Mouse (Mus musculus): ENCODE measurements around the gene I0C0044D17Rik.
"Not testable (repeated sequence)": the region's sequence is repeated elsewhere in the genome, so short reads cannot be mapped to it uniquely, and the experiment has no call there.

I0C0044D17Rik gene

DNA sequence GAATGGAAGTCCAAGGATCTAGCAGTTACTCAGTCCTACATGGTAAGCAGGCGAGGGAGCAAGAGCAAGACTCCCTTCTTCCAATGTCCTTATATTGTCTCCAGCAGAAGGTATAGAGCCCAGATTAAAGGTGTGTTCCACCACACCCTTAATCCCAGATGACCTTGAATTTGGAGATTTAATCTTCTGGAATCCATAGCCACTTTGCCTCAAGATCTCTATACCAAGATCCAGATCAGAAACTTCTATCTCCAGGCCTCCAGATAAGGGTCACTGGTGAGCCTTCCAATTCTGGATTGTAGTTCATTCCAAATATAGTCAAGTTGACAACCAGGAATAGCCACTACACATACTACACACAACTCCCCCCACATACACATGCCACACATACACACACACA lies at the start of gene I0C0044D17Rik:
TSS of gene I0C0044D17Rik (minus strand) at position 101 of the 400 bp plus-strand sequence.
- not testable (repeated sequence) for DNase-seq (ENCODE audit: low read depth)

GRCm38 (mm10) chr4:98865386-98866237 lies 42.0 kb upstream of the I0C0044D17Rik start:
- no peak for DNase-seq (ENCODE audit: low read depth)

DNA sequence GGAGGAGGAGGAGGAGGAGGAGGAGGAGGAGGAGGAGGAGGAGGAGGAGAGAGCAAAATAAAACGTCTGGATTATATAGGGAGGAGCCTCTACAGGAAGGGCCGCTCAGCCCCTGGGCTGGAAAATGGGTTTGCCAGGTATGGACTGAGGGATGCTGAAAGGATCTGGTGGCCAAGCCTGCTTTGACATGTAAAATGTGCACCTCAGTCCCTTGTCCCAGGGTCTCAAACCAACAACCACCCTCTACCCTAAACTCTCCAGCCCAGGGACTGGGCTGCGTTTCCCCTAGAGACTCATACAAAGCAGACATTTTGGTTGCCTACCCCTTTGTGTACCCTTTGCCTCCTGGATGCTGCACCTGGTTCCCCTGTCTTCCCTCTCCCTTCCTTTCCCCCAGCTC lies 40.9 kb upstream of the I0C0044D17Rik start:
- no peak for DNase-seq (ENCODE audit: low read depth)

GRCm38 (mm10) chr4:98864094-98864493 lies 40.5 kb upstream of the I0C0044D17Rik start:
- no peak for DNase-seq (ENCODE audit: low read depth)

GRCm38 (mm10) chr4:98863451-98863850 lies 39.8 kb upstream of the I0C0044D17Rik start:
- DNase-seq (ENCODE audit: low read depth) = no peak

DNA sequence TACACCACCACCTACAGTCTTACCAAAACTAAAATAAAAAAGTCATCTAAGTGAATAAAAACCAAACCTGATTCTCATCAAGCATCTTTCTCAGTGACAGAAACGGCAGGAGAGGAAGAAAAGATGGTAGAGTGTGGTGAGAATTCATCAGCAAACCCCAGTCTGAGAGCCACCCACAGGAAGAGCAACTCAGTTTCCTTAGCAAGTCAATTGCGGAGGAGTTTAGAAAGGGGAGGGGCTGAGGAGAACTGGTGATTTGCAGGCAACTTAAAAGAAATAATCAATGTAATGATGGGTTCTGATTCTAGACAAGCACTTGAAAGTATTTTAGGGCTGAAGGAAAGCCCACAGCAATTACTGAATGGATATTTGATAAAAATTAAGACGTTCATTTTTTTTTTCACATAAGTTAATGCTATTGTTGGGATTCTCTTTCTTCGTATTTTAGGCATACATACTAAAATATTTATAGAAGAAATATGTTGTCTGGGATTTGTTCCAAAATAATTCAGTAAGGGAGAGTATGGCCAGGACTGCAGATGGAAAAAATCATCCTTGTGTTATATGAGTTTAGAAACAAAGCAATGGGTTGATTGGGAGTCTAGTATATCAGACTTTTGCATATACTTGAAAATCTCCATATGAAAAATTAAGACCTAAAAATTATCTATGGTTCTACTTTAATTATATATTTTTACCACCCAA lies 34.7 kb upstream of the I0C0044D17Rik start:
- DNase-seq (ENCODE audit: low read depth) = no peak

- no peak for DNase-seq (ENCODE audit: low read depth)
Measured at GRCm38 (mm10) chr4:98857037-98857648, 33.5 kb upstream of the I0C0044D17Rik start.

- no peak for DNase-seq (ENCODE audit: low read depth)
Measured at GRCm38 (mm10) chr4:98853926-98854325, 30.3 kb upstream of the I0C0044D17Rik start.

DNA sequence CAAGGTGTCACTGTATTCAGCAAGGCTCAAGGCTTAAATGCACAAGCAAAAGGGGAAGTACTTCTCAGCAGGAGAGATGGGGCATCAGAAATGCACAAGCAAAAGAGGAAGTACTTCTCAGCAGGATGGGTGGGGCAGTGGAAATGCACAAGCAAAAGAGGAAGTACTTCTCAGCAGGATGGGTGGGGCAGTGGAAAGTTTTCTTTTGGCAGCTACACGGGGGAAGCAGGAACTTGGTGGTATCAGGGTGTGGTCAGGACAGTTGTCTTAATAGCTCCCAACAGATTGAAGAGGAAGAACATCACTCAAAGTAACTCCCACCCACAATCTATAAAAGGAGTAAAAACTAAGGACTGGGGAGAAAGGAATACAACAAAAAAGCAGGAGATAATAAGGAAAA lies 26.8 kb upstream of the I0C0044D17Rik start:
- DNase-seq (ENCODE audit: low read depth) = not testable (repeated sequence)

GRCm38 (mm10) chr4:98847120-98847885 lies 23.7 kb upstream of the I0C0044D17Rik start:
- DNase-seq (ENCODE audit: low read depth) = no peak

DNA sequence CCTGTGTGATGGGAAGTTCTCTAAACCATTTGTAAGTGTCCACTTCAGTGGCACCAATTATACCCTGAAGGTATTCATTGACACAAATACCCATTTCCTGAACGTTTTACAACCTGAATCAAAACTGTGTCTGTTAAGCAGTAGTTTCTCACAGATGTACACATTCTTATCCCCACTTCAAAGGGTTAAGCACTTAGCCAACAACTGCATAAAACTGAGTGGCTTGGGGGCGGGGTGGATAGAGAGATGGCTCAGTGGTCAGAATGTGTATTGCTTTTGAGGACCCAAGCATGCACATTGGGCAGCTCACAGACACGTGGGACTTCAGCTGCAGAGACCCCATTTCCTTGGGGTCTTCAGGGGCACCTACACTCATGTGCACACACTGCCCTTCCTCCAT lies 22.8 kb upstream of the I0C0044D17Rik start:
- no peak for DNase-seq (ENCODE audit: low read depth)

DNA sequence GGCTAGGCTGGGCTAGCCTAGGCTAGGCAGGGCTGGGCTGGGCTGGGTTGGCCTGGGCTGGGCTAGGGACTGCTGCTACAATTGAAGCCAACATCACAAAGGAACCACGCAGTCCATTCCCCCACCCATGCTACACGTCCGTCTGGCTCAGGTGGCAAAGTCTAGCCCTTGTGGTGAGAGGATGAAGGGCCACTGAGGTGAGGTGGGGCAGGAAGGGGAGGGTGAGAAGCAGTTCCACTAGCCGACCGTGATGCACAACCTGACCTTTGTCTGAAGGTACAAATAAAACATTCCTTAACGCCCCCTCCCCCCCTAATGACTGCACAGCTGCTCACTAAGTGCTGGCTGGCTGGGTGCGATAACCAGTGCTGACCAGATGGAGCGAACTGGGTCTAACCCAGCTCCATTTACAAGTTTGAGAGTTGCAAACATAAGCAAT lies 22.1 kb upstream of the I0C0044D17Rik start:
- no peak for DNase-seq (ENCODE audit: low read depth)

DNA sequence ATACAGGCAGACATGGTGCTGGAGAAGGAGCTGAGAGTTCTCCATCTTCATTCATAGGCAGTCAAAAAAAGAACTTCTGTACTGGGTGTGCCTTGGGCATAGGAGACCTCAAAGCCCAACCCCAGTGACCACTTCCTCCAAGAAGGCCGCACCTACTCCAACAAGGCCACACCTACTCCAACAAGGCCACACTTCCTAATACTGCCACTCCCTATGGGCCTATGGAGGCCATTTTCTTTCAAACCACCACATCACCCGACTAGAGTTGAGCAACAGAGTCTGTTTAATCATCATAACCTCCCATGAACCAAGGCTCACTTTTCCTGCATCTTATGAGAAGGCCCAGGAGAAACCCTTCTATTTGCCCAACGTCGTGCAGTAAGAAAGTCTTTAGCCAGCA lies 21.6 kb upstream of the I0C0044D17Rik start:
- DNase-seq (ENCODE audit: low read depth) = no peak

DNA sequence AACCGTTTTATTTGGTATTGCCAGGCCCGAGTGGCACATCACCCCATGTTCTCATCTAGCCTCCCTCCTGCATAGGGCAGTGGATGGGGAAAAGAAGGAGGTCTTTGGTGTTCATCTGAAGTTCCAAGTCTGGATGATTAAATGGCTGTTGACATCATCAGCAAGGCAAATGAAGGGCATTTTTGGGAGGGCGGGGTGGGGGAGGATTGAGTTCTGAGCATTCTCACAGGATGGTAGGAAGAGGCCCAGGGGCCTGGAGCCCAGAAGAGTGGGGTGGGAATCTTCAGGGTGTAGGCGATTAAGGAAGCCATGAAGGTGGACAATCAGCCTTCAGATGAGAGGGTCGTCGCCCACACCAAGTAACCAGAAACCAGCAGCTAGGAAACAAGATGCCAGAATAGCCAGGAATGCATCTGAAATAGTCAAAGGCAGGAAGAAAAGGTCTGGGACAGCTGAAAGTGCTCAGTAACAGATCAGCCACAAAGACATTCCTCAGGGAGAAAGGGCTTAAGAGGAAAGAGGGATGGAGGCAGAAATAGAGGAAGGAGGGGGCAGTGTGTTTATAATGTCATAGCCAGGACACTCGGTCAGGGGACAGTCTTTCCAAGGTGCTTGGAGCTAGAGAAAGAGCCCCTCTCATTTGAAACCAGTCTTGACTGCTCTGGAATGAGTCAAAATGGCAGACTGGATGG lies 20.4 kb upstream of the I0C0044D17Rik start:
- no peak for DNase-seq (ENCODE audit: low read depth)

DNA sequence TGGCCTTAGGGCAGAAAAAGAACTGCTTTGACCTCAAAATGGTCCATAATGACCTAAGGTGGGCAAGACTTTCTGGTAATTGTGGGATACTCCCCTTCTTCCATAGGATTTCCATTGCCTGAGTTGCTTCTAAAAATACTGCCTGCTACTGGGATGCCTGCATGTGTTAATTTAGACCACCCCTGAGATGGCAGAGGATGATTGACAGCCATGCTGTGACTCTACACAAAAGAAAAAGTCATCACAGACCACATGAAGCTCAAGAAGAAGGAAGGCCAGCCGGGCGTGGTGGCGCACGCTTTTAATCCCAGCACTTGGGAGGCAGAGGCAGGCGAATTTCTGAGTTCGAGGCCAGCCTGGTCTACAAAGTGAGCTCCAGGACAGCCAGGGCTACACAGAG lies 17.6 kb upstream of the I0C0044D17Rik start:
- not testable (repeated sequence) for DNase-seq (ENCODE audit: low read depth)

DNA sequence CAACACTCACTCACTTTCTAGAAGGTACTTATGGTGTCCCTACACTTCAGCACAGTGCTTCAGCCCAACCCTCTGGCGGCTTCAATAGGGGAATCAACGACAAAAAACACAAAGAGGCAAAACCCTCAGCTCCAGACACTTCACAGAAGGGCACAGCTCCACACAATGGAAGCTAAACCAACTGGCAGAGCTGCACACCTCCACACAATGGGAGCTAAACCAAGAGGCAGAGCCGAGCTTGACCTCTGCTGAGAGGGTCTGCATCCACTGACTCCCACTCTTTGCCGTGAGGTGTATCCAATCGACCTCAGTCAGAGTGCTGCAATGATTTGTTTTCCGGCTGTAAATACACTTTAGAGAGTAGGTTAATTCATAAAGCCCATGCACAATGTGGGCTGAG lies 16.9 kb upstream of the I0C0044D17Rik start:
- no peak for DNase-seq (ENCODE audit: low read depth)

DNA sequence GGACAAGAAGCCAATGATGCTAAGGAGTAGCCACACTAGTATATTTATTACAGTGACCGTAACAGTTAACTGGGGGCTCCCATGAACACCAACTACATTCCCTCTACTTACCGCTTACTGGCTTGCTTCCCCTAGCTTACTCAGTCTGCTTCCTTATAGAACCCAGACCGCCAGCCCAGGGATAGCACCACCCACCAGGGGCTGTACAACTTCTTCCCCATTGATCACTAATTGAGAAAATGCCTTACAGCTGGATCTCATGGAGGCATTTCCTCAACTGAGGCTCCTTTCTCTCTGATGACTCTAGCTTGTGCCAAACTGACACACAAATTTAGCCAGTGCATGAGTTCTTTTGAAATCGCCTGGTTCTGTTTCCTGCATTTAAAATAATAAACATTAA lies 15.3 kb upstream of the I0C0044D17Rik start:
- no peak for DNase-seq (ENCODE audit: low read depth)

GRCm38 (mm10) chr4:98837715-98838505 lies 14.3 kb upstream of the I0C0044D17Rik start:
- no peak for DNase-seq (ENCODE audit: low read depth)

DNA sequence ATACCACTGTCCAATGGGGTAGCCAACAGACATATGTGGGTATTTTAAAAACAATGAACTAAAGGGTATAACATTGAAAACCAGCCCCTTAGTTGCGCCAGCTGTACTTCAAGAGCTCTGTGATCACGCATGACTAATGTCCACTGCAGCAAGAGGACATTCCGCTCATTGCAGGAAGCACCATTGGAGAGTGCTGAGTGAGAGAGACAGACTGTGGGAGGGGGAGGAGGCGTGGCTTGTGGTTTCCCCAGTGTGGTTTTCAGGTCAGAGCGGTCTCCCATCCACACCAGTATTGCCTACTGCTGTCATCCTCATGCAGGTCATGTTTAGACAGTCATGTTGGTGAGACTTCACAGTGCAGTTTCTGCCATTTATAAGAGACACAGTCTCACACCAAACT lies 12.9 kb upstream of the I0C0044D17Rik start:
- DNase-seq (ENCODE audit: low read depth) = no peak

- DNase-seq (ENCODE audit: low read depth) = no peak
Measured at GRCm38 (mm10) chr4:98834782-98835181, 11.1 kb upstream of the I0C0044D17Rik start.

DNA sequence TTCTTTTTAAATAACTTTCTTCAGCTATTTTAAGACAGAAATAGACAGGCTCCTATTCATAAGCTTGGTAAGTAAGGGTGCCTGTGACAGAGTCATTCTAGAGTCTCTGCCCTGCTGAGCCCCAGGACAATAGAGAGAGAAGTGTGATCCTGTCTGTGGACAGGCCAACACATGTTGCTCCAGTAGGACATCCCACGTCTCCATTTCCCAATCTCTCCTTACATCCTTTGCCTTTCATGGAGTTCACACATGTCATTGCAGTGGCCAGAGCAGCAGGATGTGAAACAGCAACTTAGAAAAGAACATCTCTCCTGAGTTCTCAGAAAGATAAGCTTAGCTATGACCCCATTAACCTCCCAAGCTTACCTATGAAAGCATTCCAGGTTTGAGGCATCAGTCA lies 8.1 kb upstream of the I0C0044D17Rik start:
- DNase-seq (ENCODE audit: low read depth) = no peak
